Mouse (Mus musculus) stomach, embryonic 16.5 days (tissue): ENCODE results near the gene Sapcd1. TPM values are rescaled to one million over a fixed set of nuclear protein-coding genes. Genes with fewer than 3 reads are reported as not detected.
"Not testable (repeated sequence)": the region's sequence is repeated elsewhere in the genome, so short reads cannot be mapped to it uniquely, and the experiment has no call there.

ENCODE experiments used
- ATAC-seq: fragments of 200-750 bp; cut with Nextera tagmentation; 2 replicates; pipeline ENCODE4 v1.8.0; 2017; ENCODE audit warnings: moderate number of reproducible peaks, moderate TSS enrichment; ENCODE audit not compliant: insufficient read depth, low FRiP score
- H3K27ac ChIP-seq: fragments of 300-500 bp; sonication (generic); 2 replicates; pipeline ENCODE4 v1.5.1; 2014; ENCODE audit warnings: low read length
- H3K27me3 ChIP-seq: fragments of 300-500 bp; sonication (generic); 2 replicates; pipeline ENCODE4 v1.6.1; 2014; ENCODE audit warnings: low read length, control low read depth, mixed read lengths; ENCODE audit not compliant: control insufficient read depth, insufficient read depth
- H3K36me3 ChIP-seq: fragments of 300-500 bp; sonication (generic); 2 replicates; pipeline ENCODE4 v1.6.1; 2014; ENCODE audit warnings: low read length; ENCODE audit not compliant: control insufficient read depth, insufficient read depth
- H3K4me1 ChIP-seq: fragments of 300-500 bp; sonication (generic); 2 replicates; pipeline ENCODE4 v1.6.1; 2014; ENCODE audit warnings: low read length, control low read depth, mixed read lengths; ENCODE audit not compliant: control insufficient read depth, insufficient read depth
- H3K4me2 ChIP-seq: fragments of 300-500 bp; sonication (generic); 2 replicates; pipeline ENCODE4 v1.6.1; 2014; ENCODE audit warnings: low read depth, low read length, mixed read lengths
- H3K4me3 ChIP-seq: fragments of 300-500 bp; sonication (generic); replicated peaks from 2 replicates; pipeline ENCODE4 v1.5.1; 2014; ENCODE audit warnings: mild to moderate bottlenecking, low read length
- H3K9ac ChIP-seq: fragments of 300-500 bp; sonication (generic); 2 replicates; pipeline ENCODE4 v1.6.1; 2014; ENCODE audit warnings: low read length
- H3K9me3 ChIP-seq: fragments of 300-500 bp; sonication (generic); replicated peaks from 2 replicates; pipeline ENCODE4 v1.6.1; 2016; ENCODE audit warnings: low read length, control low read depth; ENCODE audit not compliant: control insufficient read depth
- WGBS: fragments of 180-500 bp; shearing (Covaris S2); extraction: QIAGEN DNeasy Blood & Tissue Kit; methylation state at CpG from one replicate; pipeline ENCODE4 v1.1.7; 2014; 5-methylcytosine and 5-hydroxymethylcytosine counted together
- polyA plus RNA-seq: library from polyadenylated mRNA; unstranded; fragments of >200 nt; fragmentation: Nextera tagmentation; extraction: Ambion mirVana; gene quantifications from 2 replicates; pipeline ENCODE4 v1.2.1, GENCODE M21; 2015

Gene Sapcd1
- polyA plus RNA-seq, 1 experiment from 2014 or later = 14.2 TPM

DNA sequence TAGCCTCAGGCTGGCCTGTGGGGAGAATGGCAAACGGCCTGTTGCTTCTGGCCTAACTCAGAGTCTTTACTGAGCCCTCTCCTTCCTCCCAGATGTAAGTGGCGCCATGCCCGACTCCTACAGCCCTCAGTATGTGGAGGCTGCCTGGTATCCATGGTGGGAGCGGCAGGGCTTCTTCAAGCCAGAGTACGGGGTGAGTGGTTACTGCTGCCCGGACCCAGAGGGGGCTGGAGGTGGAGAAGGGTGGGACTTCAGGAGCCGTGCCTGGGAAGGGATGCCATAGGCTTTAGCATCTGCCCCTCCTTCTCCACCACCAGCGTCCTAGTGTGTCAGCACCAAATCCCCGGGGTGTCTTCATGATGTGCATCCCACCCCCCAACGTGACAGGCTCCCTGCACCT is 22.7 kb downstream of the Sapcd1 start:
- Histone ChIP-seq H3K4me2 (no peak overlapping the region), H3K36me3 (peaks cover 22% of the 10 kb centered on the region), H3K27ac (no peak overlapping the region), H3K4me3 (no peak overlapping the region), H3K27me3 (no peaks in the 10 kb centered on the region), H3K9me3 (no peaks in the 10 kb centered on the region), H3K9ac (no peak overlapping the region), H3K4me1 (peaks cover 15% of the 10 kb centered on the region)
- 94% methylated on average over 10 of the region's 10 CpGs for WGBS
- no peak for ATAC-seq

DNA sequence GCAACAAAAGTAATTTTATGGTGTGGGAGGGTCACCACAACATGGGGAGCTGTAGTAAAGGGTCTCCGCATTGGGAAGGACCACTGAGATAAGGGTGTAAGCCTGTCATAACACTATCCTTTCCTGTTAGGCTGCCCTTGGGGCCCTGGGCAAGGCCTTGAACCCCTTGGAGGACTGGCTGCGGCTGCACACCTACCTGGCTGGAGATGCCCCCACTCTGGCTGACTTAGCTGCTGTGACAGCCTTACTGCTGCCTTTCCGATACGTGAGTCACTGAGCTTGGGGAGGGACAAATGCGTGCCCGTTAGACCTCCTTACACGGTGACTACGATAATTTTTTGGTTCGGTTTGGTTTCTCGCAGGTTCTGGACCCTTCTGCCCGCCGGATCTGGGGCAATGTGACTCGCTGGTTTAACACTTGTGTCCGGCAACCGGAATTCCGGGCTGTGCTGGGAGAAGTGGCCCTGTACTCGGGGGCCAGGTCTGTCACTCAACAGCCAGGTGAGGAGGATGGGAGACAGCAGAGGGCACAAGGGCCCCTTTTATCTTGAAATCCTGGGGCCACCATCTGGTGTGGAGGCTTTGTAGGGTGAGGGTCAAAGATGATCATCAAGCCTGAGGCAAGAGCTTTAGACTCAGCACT is 23.6 kb downstream of the Sapcd1 start:
- no peak overlapping the region for H3K9ac ChIP-seq

DNA sequence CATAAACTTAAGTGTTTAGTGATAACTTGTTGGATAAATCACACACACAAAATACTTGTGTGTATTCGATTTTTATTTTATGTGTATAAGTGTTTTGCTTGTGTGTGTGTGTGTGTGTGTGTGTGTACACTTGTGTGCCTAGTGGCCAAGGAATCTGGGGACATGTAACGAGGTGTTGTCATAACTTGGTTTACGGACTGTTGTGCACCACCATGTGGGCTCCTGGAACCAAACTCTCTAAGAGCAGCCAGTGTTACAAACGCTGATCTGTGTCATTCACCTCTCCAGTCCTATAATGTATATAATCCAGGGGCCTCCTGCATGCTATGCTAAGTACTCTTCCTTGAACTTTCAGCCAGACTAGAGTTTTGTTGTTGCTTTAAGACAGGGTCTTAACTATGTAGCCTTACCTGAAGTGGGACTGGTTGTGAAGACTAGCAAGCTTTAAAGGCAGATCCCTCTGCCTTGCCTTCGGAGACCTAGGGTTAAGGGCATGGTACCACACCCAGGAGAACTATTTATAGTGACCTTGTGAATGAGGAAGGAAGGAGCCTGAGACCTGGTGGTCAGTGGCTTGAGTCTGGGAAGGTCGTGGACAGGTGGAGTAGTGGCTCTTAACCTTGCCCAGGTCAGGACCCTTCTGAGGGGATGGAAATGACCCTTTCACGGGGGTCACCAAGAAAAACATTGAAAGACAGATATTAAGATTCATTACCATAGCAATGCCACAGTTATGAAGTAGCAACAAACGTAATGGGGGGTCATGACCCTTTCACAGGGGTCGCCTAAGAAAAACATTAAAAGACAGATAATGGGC is 24.6 kb downstream of the Sapcd1 start:
- no peak overlapping the region for H3K27ac ChIP-seq
- peak overlapping the region; percentile 66; the same call in 1 of the 2 replicates for H3K4me3 ChIP-seq
- peak overlapping the region; percentile 92 for H3K9ac ChIP-seq
- H3K4me2 ChIP-seq = peak overlapping the region; percentile 98
- H3K27me3 ChIP-seq = no peaks in the 10 kb centered on the region
- no peaks in the 10 kb centered on the region for H3K9me3 ChIP-seq
- 47% methylated on average over 9 of the region's 9 CpGs for WGBS
- ATAC-seq = no peak
- peaks cover 31% of the 10 kb centered on the region for H3K4me1 ChIP-seq
- peaks cover 17% of the 10 kb centered on the region for H3K36me3 ChIP-seq

More for the DNA sequence above, 23.6 kb downstream of the Sapcd1 start:
- no peak for ATAC-seq
- H3K4me2 ChIP-seq = no peak overlapping the region
- WGBS = 93% methylated on average over 17 of the region's 17 CpGs
- no peak overlapping the region for H3K27ac ChIP-seq
- H3K9me3 ChIP-seq = no peaks in the 10 kb centered on the region
- H3K4me1 ChIP-seq = peaks cover 22% of the 10 kb centered on the region
- no peak overlapping the region for H3K4me3 ChIP-seq
- H3K36me3 ChIP-seq = peaks cover 22% of the 10 kb centered on the region
- H3K27me3 ChIP-seq = no peaks in the 10 kb centered on the region

DNA sequence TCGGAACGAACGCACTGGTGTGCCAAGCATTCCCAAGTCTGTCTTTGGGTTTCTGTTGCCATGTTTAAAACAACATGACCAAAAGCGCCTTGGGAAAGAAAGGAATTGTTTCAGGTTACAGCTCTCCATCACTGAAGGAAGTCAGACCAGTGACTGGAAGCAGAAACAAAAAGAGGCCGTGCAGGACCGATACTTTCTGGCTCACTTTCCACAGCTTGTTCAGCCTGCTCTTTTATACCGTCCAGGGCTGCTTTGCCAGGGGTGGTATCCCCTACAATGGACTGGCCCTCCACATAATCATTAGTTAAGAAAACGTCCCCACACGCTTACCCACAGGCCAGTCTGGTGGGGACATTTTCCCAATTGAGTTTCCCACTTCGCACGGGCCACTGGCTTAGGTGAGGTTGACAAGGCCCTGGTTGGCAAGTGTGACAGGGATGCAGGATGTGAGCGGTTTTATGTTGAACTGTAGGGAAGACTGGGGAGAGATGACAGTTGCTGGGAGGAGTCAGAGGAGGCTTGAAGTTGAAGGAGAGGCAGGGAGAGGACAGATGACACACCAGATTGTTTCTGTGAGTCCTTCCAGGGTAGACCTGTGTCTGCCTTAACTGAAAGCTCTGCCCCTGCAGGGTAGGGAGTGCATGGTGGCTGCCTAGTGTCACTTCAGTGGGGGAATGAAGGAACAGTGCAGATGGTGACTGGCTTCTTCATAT is 25.5 kb downstream of the Sapcd1 start:
- peaks cover 36% of the 10 kb centered on the region for H3K4me1 ChIP-seq
- H3K27ac ChIP-seq = peak overlapping the region; percentile 97
- H3K36me3 ChIP-seq = peaks cover 17% of the 10 kb centered on the region
- peak overlapping the region; percentile 98 for H3K4me2 ChIP-seq
- H3K27me3 ChIP-seq = no peaks in the 10 kb centered on the region
- peak overlapping the region; percentile 92 for H3K9ac ChIP-seq
- 3% methylated on average over 12 of the region's 12 CpGs for whole genome bisulfite sequencing
- no peaks in the 10 kb centered on the region for H3K9me3 ChIP-seq
- peak overlapping the region; percentile 66 for H3K4me3 ChIP-seq
- no peak for ATAC-seq

DNA sequence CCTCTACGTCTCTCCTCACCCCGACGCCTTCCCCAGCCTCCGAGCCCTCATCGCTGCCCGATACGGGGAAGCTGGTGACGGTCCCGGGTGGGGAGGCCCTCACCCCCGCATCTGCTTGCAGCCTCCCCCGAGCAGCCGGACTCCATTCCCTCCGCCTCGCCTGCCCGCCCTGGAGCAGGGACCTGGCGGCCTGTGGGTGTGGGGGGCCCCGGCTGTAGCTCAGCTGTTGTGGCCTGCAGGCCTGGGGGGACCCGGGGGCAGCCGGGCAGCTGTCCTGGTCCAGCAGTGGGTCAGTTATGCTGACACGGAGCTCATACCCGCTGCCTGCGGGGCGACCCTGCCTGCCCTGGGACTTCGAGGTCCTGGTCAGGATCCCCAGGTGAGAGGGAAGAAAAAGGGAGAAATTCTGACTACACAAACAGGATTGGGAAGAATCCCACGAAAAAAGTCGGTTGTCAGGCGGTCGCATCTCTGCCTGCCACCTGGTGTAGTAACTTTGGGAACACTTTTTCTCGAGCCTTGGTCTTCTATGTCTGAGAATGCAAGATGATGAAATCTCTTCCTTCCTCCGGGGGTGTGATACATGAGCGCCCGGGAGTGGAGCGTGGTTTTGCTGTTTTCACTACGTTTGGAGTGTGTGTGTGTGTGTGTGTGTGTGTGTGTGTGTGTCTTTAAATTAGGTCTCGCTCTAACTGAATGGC is 26.2 kb downstream of the Sapcd1 start:
- Histone ChIP-seq H3K9me3 (no peaks in the 10 kb centered on the region), H3K4me1 (peaks cover 36% of the 10 kb centered on the region), H3K36me3 (peaks cover 17% of the 10 kb centered on the region), H3K27me3 (no peaks in the 10 kb centered on the region), H3K4me2 (peak overlapping the region; percentile 98), H3K4me3 (peak overlapping the region; percentile 66), H3K27ac (peak overlapping the region; percentile 97), H3K9ac (peak overlapping the region; percentile 92)
- ATAC-seq = peak; percentile 13; the same call in 1 of the 2 replicates
- under 1% methylated on average over 35 of the region's 35 CpGs for WGBS

DNA sequence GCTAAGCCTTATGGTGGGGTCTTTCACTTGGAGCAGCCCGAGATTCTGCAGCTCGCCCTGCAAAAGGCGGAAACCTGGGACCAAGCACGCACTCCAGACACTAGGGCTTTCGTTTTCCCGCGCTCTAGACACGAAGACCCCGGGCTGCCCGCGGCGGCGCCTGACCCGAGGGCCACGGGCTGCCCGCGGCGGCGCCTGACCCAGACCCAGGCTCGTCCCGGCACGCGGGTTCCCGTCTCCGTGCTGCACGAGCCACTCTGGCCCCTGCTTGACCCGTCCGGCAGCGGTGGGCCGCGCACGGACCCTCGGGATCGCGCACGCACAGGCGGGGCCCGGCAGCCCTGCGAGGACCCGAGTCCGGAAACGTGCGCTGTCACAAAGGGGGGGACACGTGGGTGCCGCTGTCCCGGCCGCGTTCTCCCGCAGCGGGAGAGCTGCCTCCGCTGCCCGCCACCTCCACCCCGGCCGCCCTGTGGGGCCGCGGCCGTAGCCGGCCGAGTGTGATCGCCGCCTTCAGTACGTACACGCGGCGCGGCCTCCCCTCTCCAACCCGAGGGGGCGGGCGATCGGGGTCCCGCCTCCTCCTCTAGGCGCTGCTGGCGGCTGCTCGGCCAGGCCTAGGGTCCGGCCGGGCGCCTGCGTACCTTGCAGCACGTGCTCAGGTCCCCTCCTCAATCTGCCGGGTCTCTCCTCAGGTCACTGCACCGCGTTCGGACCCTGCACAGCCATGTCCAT is 26.9 kb downstream of the Sapcd1 start, which contains the start of gene Vars:
Gene Vars, plus strand, starts transcription at position 271 of the 735 bp plus-strand sequence.
- no peaks in the 10 kb centered on the region for H3K9me3 ChIP-seq
- peak within 1 kb of the TSS; percentile 97 for H3K27ac ChIP-seq
- peak within 1 kb of the TSS; percentile 98 for H3K4me2 ChIP-seq
- WGBS = under 1% methylated on average over 83 of the region's 83 CpGs
- H3K9ac ChIP-seq = peak within 1 kb of the TSS; percentile 92
- H3K36me3 ChIP-seq = peaks cover 16% of the 10 kb centered on the region
- H3K4me3 ChIP-seq = peak within 1 kb of the TSS; percentile 66
- peak; percentile 92 for ATAC-seq
- peaks cover 36% of the 10 kb centered on the region for H3K4me1 ChIP-seq
- H3K27me3 ChIP-seq = no peaks in the 10 kb centered on the region

DNA sequence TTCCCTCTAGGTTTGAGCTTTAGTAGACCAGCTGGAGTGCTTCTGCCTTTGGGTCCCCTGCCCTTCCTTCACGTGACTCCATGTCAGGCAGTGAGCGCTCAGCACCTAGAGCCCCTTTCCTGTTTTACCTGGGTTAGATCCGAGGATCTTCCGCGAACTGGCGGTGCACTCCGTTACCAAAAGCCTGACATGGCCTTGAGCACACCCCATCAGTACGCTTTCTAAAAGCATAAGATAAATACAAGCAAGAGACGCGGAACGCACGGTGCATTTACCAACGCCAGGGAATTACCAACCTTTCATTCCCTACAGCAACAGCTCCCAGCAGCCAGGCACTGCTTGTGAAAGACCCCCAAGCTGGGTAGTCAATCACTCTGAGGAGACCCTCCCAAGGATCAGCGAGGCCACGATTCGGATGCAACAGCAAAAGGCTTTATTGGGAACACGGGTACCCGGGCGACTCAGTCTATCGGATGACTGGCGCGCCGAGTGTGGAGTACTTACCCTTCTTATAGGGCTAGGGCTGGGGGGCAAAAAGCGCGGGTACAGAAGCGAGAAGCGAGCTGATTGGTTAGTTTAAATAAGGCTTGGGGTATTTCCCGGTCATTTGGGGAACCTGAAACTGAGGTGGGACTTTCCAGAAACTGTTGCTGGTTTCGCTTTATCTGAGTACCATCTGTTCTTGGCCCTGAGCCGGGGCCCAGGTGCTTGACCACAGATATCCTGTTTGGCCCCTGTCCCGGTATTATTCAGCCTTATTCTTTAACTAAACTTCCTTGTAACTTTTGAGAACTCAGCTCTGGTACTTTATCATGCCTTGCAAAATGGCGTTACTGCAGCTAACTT is 27.7 kb downstream of the Sapcd1 start:
- peak overlapping the region; percentile 92 for H3K9ac ChIP-seq
- not testable (repeated sequence) for H3K27me3 ChIP-seq, H3K36me3 ChIP-seq, H3K9me3 ChIP-seq, ATAC-seq
- 11% methylated on average over 29 of the region's 32 CpGs for WGBS
- peak overlapping the region; percentile 97 for H3K27ac ChIP-seq
- peak overlapping the region; percentile 98 for H3K4me2 ChIP-seq
- H3K4me3 ChIP-seq = peak overlapping the region; percentile 66
- H3K4me1 ChIP-seq = peaks cover 36% of the 10 kb centered on the region
